Mouse (Mus musculus) embryonic facial prominence, embryonic 11.5 days (tissue): Measurements from ENCODE around the gene Itga4. TPM values are rescaled to one million over a fixed set of nuclear protein-coding genes. Genes with fewer than 3 reads are reported as not detected.

Experiments used
- ATAC-seq: fragments of 200-750 bp; cut with Nextera tagmentation; replicated peaks from 2 replicates; pipeline ENCODE4 v1.8.0; 2017; ENCODE audit warnings: low read depth; ENCODE audit not compliant: insufficient number of reproducible peaks, low FRiP score, low TSS enrichment
- DNase-seq: peaks from one replicate; pipeline ENCODE4 v3.0.0-alpha.2; 2015; ENCODE audit warnings: low spot score
- H3K27ac ChIP-seq: fragments of 300-500 bp; sonication (generic); replicated peaks from 2 replicates; pipeline ENCODE4 v1.5.1; 2014; ENCODE audit warnings: mild to moderate bottlenecking, low read depth, low read length, control low read depth
- H3K27me3 ChIP-seq: fragments of 300-500 bp; sonication (generic); 2 replicates; pipeline ENCODE4 v1.6.1; 2014; ENCODE audit warnings: mild to moderate bottlenecking, low read length, moderate library complexity, mixed read lengths; ENCODE audit not compliant: control insufficient read depth, insufficient read depth
- H3K36me3 ChIP-seq: fragments of 300-500 bp; sonication (generic); replicated peaks from 2 replicates; pipeline ENCODE4 v1.6.1; 2014; ENCODE audit warnings: low read depth, mild to moderate bottlenecking, low read length, moderate library complexity, mixed read lengths; ENCODE audit not compliant: control insufficient read depth, insufficient read depth
- H3K4me1 ChIP-seq: fragments of 300-500 bp; sonication (generic); 2 replicates; pipeline ENCODE4 v1.6.1; 2014; ENCODE audit warnings: low read length, mixed read lengths; ENCODE audit not compliant: control insufficient read depth, insufficient read depth
- H3K4me2 ChIP-seq: fragments of 300-500 bp; sonication (generic); 2 replicates; pipeline ENCODE4 v1.6.1; 2014; ENCODE audit warnings: low read depth, mild to moderate bottlenecking, control low read depth, low read length, moderate library complexity
- H3K4me3 ChIP-seq: fragments of 300-500 bp; sonication (generic); 2 replicates; pipeline ENCODE4 v1.5.1; 2014; ENCODE audit warnings: low read depth, low read length, control low read depth
- H3K9ac ChIP-seq: fragments of 300-500 bp; sonication (generic); replicated peaks from 2 replicates; pipeline ENCODE4 v1.6.1; 2014; ENCODE audit warnings: mild to moderate bottlenecking, control low read depth, low read length
- H3K9me3 ChIP-seq: fragments of 300-500 bp; sonication (generic); replicated peaks from 2 replicates; pipeline ENCODE4 v1.6.1; 2016; ENCODE audit warnings: mild to moderate bottlenecking, low read length, inconsistent platforms, mixed read lengths; ENCODE audit not compliant: control insufficient read depth
- WGBS: fragments of 180-500 bp; shearing (Covaris S2); extraction: QIAGEN DNeasy Blood & Tissue Kit; methylation state at CpG from one replicate; pipeline ENCODE4 v1.1.7; 2014; 5-methylcytosine and 5-hydroxymethylcytosine counted together
- polyA plus RNA-seq: library from polyadenylated mRNA; unstranded; fragments of >200 nt; fragmentation: Nextera tagmentation; extraction: Ambion mirVana; gene quantifications from 2 replicates; pipeline ENCODE4 v1.2.1, GENCODE M21; 2014

The Itga4 gene
- polyA plus RNA-seq, 1 experiment from 2014 or later: 6.5 TPM

GRCm38 (mm10) chr2:79235767-79236487 is 19.3 kb upstream of the Itga4 start:
- Histone ChIP-seq H3K9me3 (no peaks in the 10 kb centered on the region), H3K36me3 (no peaks in the 10 kb centered on the region), H3K27ac (no peak overlapping the region), H3K4me2 (no peak overlapping the region), H3K27me3 (no peaks in the 10 kb centered on the region), H3K4me3 (no peak overlapping the region), H3K9ac (no peak overlapping the region), H3K4me1 (no peaks in the 10 kb centered on the region)
- WGBS: 73% methylated on average over 8 of the region's 8 CpGs
- DNase-seq (no peak), ATAC-seq (no peak)

DNA sequence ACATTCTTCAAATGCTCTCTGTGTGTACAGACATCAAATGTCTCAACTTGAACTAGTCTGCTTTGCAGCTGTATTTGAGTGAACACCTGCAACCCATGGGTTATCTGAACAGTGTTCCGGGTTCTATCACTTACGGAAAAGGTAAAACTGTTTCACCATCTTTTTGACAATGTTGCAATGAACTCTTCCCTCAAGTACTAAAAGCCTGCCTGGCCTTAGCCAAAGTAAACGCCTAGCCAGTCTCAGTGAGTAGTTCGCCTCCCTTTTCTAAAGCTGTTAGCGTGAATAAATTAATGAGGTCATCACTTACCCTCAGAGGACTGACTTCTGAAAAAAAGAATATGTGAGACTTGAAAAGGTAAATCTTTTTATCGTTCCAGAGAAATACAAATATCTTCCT is 18.0 kb upstream of the Itga4 start:
- H3K9ac ChIP-seq: no peak overlapping the region
- no peaks in the 10 kb centered on the region for H3K36me3 ChIP-seq
- no peak overlapping the region for H3K27ac ChIP-seq
- DNase-seq (no peak), ATAC-seq (no peak)
- no peak overlapping the region for H3K4me2 ChIP-seq
- 82% methylated on average over 6 of the region's 6 CpGs for WGBS
- H3K27me3 ChIP-seq: no peaks in the 10 kb centered on the region
- H3K4me1 ChIP-seq: no peaks in the 10 kb centered on the region
- no peaks in the 10 kb centered on the region for H3K9me3 ChIP-seq
- no peak overlapping the region for H3K4me3 ChIP-seq

GRCm38 (mm10) chr2:79244276-79244675 is 10.9 kb upstream of the Itga4 start:
- H3K27me3 ChIP-seq: no peaks in the 10 kb centered on the region
- no peak for ATAC-seq

DNA sequence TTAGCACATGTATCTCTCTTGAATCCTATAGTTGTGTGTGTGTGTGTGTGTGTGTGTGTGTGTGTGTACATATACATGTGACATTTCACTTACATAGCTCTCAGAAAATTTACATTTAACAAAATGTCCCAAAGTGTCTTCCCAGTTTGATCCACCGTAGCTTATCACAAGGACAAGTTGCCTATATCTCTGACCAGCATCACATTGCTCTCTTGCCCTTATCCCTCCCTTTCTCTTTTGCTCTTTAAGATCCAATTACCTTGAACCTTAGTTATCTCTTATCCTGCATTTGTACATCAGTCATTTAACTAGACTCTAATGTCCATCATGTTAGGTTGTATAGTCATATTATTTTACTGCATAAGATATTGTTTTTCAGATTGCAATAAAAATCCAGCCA is 10.5 kb upstream of the Itga4 start:
- ATAC-seq (no peak), DNase-seq (no peak)
- 97% methylated on average over 1 of the region's 1 CpGs for WGBS
- no peaks in the 10 kb centered on the region for H3K36me3 ChIP-seq
- no peak overlapping the region for H3K27ac ChIP-seq
- no peak overlapping the region for H3K4me2 ChIP-seq
- H3K4me3 ChIP-seq: no peak overlapping the region
- no peaks in the 10 kb centered on the region for H3K4me1 ChIP-seq
- H3K27me3 ChIP-seq: no peaks in the 10 kb centered on the region
- H3K9ac ChIP-seq: no peak overlapping the region
- H3K9me3 ChIP-seq: no peaks in the 10 kb centered on the region

More at GRCm38 (mm10) chr2:79244276-79244675, 10.9 kb upstream of the Itga4 start:
- Histone ChIP-seq H3K4me3 (no peak overlapping the region), H3K4me2 (no peak overlapping the region), H3K4me1 (no peaks in the 10 kb centered on the region), H3K9me3 (no peaks in the 10 kb centered on the region), H3K27ac (no peak overlapping the region), H3K9ac (no peak overlapping the region), H3K36me3 (no peaks in the 10 kb centered on the region)
- 87% methylated on average over 5 of the region's 5 CpGs for WGBS
- DNase-seq: no peak

DNA sequence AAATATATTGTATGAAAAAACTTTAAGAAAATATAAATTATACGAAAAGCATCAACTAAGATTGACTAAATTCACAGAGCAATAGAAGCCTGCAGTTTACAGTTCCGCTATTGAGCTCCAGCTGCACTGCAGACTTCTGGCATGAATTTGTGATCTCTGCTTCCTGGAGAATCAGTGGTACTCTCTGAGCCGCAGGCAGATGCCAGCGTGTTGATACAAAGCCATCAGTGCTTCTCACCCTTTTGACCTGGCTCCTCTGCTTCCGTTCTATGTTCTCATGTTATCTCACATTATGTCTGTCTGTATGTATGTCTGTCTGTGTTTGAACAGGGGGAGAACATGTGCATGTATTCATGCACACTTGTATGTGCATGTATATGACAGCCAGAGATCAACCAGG is 6.9 kb upstream of the Itga4 start:
- H3K9me3 ChIP-seq: no peaks in the 10 kb centered on the region
- ATAC-seq (no peak), DNase-seq (no peak)
- H3K9ac ChIP-seq: no peak overlapping the region
- 54% methylated on average over 5 of the region's 5 CpGs for WGBS
- H3K36me3 ChIP-seq: no peaks in the 10 kb centered on the region
- H3K4me1 ChIP-seq: no peaks in the 10 kb centered on the region
- no peak overlapping the region for H3K4me2 ChIP-seq
- H3K27me3 ChIP-seq: no peaks in the 10 kb centered on the region
- H3K27ac ChIP-seq: no peak overlapping the region
- no peak overlapping the region for H3K4me3 ChIP-seq

GRCm38 (mm10) chr2:79250510-79250909 is 4.7 kb upstream of the Itga4 start:
- DNase-seq (peak; percentile 43), ATAC-seq (no peak)
- Histone ChIP-seq H3K9me3 (no peaks in the 10 kb centered on the region), H3K27me3 (no peaks in the 10 kb centered on the region), H3K4me3 (no peak overlapping the region), H3K36me3 (no peaks in the 10 kb centered on the region), H3K4me2 (no peak overlapping the region), H3K27ac (no peak overlapping the region), H3K9ac (no peak overlapping the region), H3K4me1 (no peaks in the 10 kb centered on the region; the same call in 1 of the 2 replicates)
- 10% methylated on average over 1 of the region's 1 CpGs for WGBS

DNA sequence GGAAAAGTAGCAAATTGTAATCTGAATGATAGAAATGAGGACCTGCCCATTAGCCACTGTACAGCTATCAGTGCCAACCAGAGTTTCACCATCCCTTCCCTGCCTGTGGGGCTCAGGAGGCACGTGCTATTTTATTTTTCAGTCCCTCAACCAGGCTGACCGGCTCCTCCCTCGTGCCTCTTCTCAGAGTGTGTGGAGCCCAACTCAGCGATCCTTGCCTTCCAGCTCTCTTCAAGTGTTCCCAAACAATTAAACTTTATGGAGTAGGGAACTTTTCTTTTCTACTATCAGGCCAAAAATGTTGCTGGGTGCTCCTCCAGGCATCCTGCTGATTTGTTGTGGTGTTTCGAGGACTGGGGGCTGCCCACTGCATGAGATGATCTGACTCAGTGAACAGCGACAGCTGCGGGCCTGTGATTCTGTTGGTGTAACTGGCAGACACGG is 1.4 kb upstream of the Itga4 start:
- H3K27ac ChIP-seq: no peak overlapping the region
- no peaks in the 10 kb centered on the region for H3K27me3 ChIP-seq
- no peak overlapping the region for H3K4me2 ChIP-seq
- DNase-seq (no peak), ATAC-seq (no peak)
- no peaks in the 10 kb centered on the region; the same call in 1 of the 2 replicates for H3K4me1 ChIP-seq
- H3K9me3 ChIP-seq: no peaks in the 10 kb centered on the region
- no peaks in the 10 kb centered on the region for H3K36me3 ChIP-seq
- H3K9ac ChIP-seq: no peak overlapping the region
- H3K4me3 ChIP-seq: no peak overlapping the region
- WGBS: 68% methylated on average over 8 of the region's 8 CpGs

DNA sequence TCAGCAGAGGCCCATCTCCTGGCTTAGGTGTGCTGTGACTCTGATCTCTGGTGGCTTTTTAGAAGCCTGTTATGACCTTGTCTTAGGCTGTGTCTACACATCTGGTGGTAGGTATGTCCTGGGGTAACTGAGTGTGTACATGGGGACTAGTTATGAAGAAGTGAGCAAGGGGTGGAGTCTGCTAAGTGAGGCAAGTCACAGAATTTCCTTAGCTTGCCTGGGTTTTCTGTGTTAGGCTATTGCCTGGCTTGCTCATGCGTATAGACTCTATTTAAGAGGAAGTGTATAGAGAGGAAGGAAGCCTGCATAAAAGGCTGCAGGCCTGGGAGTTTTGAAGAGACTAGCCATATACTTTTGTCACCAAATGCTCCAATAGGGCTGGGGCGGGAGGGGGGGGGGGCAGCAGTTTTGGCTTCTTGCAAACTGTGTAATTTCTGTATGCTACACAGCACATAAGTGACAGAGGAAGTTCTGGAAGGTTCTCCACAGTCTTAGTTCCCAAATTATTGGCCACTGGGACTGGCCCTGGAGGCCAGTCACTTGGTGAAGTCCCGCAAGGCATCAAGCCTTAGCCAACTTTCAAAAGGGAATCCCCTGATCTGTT is 536 bp upstream of the Itga4 start:
- H3K4me2 ChIP-seq: peak overlapping the region; percentile 90; the same call in 1 of the 2 replicates
- DNase-seq (no peak), ATAC-seq (peak; percentile 14; the same call in 1 of the 2 replicates)
- no peak overlapping the region for H3K9ac ChIP-seq
- no peaks in the 10 kb centered on the region for H3K36me3 ChIP-seq
- H3K9me3 ChIP-seq: no peaks in the 10 kb centered on the region
- WGBS: 60% methylated on average over 3 of the region's 3 CpGs
- H3K4me1 ChIP-seq: no peaks in the 10 kb centered on the region; the same call in 1 of the 2 replicates
- H3K4me3 ChIP-seq: no peak overlapping the region; the same call in 1 of the 2 replicates
- no peak overlapping the region for H3K27ac ChIP-seq
- no peaks in the 10 kb centered on the region for H3K27me3 ChIP-seq
